Mouse (Mus musculus): ENCODE data around the gene Tiam1.

- TF ChIP-seq CTCF (IDR thresholded peaks at IDR 0.05) (peak; percentile 91), EP300 (IDR thresholded peaks at IDR 0.05) (no peak)
These were observed 42.5 kb upstream of the Tiam1 start for GRCm38 (mm10) chr16:90185928-90186588.
